Mouse (Mus musculus) liver, postnatal 0 days (tissue): Measurements from ENCODE around the gene Zfp791.

Experiments used
- CTCF ChIP-seq: sonication (generic); IDR thresholded peaks from 2 replicates; pipeline ENCODE4 v1.5.1; 2016; ENCODE audit warnings: antibody characterized with exemption, low read depth
- EP300 ChIP-seq: IDR thresholded peaks from 2 replicates; pipeline ENCODE4 v1.6.1; 2016; ENCODE audit warnings: antibody characterized with exemption, low read depth, mild to moderate bottlenecking

DNA sequence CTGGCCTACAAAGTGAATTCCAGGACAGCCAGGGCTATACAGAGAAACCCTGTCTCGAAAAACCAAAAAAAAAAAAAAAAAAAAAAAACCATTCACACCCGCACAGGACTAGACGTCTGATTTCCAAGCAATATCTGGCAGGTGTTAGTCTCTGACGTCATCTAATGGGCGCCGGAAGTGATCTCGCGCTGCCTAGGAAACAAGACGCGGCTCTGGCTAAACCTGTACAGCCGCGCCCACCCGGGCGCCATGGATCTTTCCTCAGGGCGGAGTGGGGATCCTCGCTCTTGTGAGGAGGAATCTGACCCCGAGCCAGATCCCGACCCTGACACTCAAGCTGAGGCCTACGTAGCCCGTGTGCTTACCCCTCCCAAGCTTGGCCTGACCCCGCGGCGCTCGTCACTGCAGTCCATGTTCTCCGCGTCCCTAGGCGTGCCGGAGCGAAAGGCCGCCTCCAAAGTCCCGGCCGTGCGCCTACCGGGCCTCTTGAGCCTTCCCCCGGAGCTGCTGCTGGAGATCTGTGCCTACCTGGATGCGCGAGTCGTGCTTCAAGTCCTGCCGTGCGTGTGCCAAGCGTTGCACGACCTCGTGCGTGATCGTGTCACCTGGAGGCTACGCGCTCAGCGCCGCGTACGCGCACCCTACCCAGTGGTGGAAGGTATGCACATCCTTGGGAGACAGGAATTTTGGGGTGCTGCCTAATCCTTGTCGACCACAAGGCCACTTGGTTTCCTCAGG lies 62.8 kb downstream of the Zfp791 start, which contains the start of gene Fbxw9:
- TF ChIP-seq CTCF (no peak), EP300 (no peak)
